Mouse (Mus musculus) cerebellum, postnatal 14 days (tissue): ENCODE measurements at regions not wholly inside any gene's neighbourhood (a gene's known extent, or its start where the extent isn't known, plus 50 kb on each side); places are given as distances from the start of the nearest gene placed in this dataset.

Experiments used
- DNase-seq, 2 experiments: peaks; one replicate each; pipeline ENCODE4 v3.0.0; 2021; ENCODE audit warnings: mixed read lengths in 2 of 2

DNA sequence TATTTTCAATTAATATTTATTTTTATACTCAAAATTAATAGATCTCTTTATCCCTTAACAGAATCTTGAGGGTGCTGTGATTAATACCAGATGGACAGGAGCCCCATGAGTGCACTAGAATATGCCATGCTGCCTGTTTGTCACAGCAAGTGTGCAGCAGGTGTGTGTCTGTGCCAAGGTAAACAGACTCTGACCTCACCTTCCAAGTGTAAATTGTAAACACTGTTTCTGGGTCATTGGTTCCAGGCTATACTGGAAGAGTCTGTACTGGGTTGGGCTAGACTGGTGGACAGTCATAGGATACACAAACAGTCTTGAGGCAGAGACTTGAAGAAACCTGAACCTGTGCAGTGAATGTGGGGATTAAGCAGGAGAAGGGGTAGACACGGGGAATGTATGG, 422.2 kb downstream of the Gm21833 start:
- peak in 1 of 2 experiments; percentile 18 for DNase-seq

DNA sequence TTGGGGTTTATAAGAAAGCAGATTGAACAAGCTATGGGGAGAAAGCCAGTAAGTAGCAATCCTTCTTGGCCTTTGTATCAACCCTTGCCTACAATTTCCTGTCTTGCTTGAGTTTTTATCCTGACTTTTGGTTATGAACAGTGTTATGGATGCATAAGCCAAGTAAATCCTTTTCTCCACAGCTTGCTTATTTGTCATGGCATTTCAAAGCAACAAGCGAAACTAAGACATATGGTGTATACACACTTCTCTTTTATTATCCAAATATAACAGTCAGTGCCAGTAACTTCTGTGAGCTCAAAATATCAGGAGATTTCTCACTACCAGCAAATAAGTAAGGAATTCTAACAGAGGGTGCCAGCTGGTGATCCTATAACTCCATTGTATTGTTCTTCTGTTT, 426.0 kb downstream of the Gm21833 start:
- no peak for DNase-seq

DNA sequence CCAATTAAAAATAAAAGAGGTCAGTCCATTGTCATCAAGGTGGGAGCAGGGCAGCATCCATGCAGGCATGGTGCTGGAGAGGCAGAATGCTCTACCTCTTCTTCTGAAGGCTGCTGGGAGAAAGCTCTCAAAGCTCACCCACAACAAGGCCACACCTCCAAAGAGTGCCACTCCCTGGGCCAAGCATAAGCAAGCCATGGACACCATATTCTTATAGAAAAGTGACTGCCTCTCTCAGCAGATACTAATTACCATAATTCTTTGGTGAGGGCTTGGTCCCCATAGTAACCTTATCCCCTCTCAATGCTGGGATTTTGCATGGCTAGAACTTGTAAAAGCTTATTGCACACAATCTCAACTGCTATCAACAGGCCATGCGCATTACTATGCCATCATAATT, 443.7 kb downstream of the Gm21833 start:
- no peak for DNase-seq

GRCm38 (mm10) chr16:83316314-83316713, 488.1 kb downstream of the Gm21833 start:
- no peak for DNase-seq

DNA sequence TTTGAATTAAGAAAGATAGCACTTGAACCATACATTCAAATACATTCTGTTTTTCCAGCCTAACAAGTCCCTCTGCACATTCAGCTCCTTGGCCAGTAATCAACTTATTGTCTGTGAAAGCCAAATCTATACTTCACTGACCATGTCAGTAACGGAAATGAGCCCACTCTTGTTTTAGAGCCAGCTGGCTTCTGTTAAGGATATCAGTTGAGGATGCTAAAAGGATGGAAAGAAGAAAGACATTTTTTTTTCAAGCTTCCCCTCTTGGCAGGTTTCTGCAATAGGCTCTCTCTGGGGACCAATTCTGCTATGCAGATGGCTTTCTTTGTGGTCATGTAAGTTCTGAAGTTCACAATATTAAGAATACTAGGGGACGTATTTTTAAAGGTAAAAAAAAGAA, 498.6 kb downstream of the Gm21833 start:
- DNase-seq = peak; percentile 3 to 43

DNA sequence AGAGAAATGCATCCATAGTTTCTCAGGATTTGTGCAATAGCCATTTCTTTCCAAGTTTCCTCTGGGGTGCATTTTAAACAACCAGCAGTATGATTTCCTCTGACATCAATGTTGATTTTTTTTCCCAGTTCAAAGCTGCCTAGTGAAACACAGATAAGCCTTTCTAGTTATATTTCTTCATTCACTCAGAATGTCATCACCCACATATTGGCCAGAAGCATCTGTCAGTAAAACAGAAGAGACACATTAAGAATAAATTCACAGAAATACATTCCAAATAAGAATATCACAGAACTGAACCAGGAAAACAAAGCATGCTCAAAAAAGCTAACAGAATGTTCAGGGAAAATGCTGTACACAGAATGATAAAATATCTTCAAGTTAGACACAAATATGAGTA, 522.9 kb downstream of the Gm21833 start:
- no peak for DNase-seq

DNA sequence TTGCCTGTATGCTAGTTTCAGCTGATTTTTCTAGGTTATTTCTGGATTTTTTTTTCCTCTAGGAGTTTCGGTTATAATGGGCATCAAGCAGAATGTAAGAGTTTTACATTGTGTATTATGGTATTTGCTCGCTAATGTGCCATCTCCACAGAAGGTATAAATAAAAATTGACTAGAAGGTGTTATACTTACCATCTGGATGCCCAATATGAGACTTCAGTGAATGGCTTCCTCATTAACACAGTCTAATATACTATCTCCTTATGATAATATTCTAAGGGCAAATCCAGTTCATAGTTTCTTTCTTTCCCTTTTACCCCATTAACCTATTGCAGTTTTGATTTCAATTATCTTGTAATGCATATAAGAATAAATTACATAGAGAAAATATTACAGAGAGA, 566.4 kb downstream of the Gm21833 start:
- DNase-seq = no peak

- peak; percentile 78 to 88 for DNase-seq
Measured at GRCm38 (mm10) chr16:83420676-83421075, 592.5 kb downstream of the Gm21833 start.

DNA sequence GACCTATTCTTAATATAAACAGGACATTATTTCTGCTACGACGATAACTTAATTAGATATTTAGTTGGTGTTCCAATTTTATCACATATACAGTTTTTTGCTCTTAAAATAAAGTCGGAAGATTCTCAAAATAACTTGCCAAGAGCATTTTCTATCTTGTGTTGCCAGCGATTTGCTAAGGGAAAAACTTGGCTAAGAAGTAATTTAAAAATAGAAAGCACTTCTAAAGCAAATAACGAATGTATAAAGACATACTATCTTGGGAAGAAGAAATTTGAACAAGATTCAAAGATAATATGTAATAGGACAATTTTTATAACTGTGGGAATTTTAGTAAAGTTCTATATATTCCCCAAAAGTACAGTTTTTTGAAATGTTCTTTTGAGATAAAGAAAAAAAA, 594.9 kb downstream of the Gm21833 start:
- DNase-seq = no peak
